Mouse (Mus musculus): ENCODE results near the gene Aqp2. TPM values are rescaled to one million over a fixed set of nuclear protein-coding genes. Genes with fewer than 3 reads are reported as not detected.

Gene Aqp2
- polyA plus RNA-seq, 1 experiment from 2014 or later: not detected

DNA sequence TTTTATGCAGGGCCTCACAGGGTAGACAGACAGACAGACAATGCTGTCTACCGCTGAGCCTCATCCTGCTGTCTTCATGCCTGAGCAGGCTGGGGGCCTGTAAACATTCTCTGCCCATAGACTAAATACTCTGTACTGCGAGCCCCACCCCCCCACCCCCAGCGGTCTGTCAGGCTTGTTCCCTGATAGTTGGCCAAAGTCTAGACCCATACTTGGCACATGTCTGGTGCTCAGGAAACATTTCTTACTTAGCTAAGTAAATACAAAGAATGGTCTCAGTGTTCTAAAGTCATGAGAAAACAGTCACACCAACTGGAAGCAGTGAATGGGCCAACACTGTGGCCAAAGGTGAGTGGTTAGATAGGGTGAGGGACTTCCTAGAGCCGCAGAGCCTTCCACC, 11.5 kb upstream of the Aqp2 start:
- no peak for ATAC-seq (ENCODE audit: insufficient number of reproducible peaks, insufficient read depth, low FRiP score, low TSS enrichment, low read depth)
- Histone ChIP-seq H3K27ac (no peak overlapping the region), H3K4me3 (no peak overlapping the region), H3K27me3 (peaks cover 5% of the 10 kb centered on the region), H3K4me1 (peaks cover 6% of the 10 kb centered on the region; the same call in 1 of the 2 replicates), H3K4me2 (no peak overlapping the region), H3K9me3 (no peaks in the 10 kb centered on the region), H3K9ac (no peak overlapping the region), H3K36me3 (no peaks in the 10 kb centered on the region)
- 77% methylated on average over 4 of the region's 4 CpGs for WGBS

DNA sequence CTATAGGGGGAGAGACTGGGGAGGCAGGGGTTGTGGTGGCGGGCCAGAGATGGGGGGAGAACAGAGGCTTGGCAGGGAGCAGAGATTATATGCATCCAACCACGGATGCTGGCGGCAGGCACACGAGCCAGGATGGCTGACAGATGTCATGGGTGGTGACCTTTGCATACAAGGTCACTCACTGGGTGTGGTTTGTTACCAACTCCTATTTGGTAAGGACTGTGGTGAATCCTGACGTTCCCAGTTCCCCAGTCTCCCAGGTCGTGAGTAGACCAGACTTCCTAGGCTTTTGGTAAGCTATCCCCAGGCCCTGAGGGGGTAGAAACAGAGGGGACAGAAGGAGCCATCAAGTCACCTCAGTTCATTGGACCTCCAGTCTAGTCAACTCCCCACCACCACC, 10.2 kb upstream of the Aqp2 start:
- H3K4me1 ChIP-seq: peaks cover 6% of the 10 kb centered on the region; the same call in 1 of the 2 replicates
- no peaks in the 10 kb centered on the region for H3K36me3 ChIP-seq
- peaks cover 5% of the 10 kb centered on the region for H3K27me3 ChIP-seq
- H3K4me3 ChIP-seq: no peak overlapping the region
- H3K27ac ChIP-seq: no peak overlapping the region
- no peak overlapping the region for H3K9ac ChIP-seq
- H3K4me2 ChIP-seq: no peak overlapping the region
- 46% methylated on average over 6 of the region's 6 CpGs for WGBS
- no peaks in the 10 kb centered on the region for H3K9me3 ChIP-seq
- no peak for ATAC-seq (ENCODE audit: insufficient number of reproducible peaks, insufficient read depth, low FRiP score, low TSS enrichment, low read depth)

- Histone ChIP-seq H3K4me2 (no peak overlapping the region), H3K27me3 (peaks cover 7% of the 10 kb centered on the region), H3K9me3 (no peaks in the 10 kb centered on the region), H3K27ac (no peak overlapping the region), H3K4me3 (no peak overlapping the region), H3K9ac (no peak overlapping the region), H3K36me3 (no peaks in the 10 kb centered on the region), H3K4me1 (peaks cover 2% of the 10 kb centered on the region; the same call in 1 of the 2 replicates)
- 78% methylated on average over 10 of the region's 10 CpGs for WGBS
- ATAC-seq (ENCODE audit: insufficient number of reproducible peaks, insufficient read depth, low FRiP score, low TSS enrichment, low read depth): no peak
Observed at GRCm38 (mm10) chr15:99569123-99569522, 9.7 kb upstream of the Aqp2 start.

- no peak overlapping the region for H3K27ac ChIP-seq
- no peak for ATAC-seq (ENCODE audit: insufficient number of reproducible peaks, insufficient read depth, low FRiP score, low TSS enrichment, low read depth)
- WGBS: 3% methylated on average over 53 of the region's 54 CpGs
- H3K4me1 ChIP-seq: peaks cover 22% of the 10 kb centered on the region
- H3K27me3 ChIP-seq: peaks cover 97% of the 10 kb centered on the region
- H3K9ac ChIP-seq: peak overlapping the region; percentile 64
- no peaks in the 10 kb centered on the region for H3K36me3 ChIP-seq
- no peaks in the 10 kb centered on the region for H3K9me3 ChIP-seq
- peak overlapping the region; percentile 61 for H3K4me2 ChIP-seq
- H3K4me3 ChIP-seq: peak overlapping the region; percentile 38
Observed at GRCm38 (mm10) chr15:99583463-99584344, 4.8 kb downstream of the Aqp2 start.

GRCm38 (mm10) chr15:99584407-99585202, 5.8 kb downstream of the Aqp2 start:
- Histone ChIP-seq H3K4me3 (peak overlapping the region; percentile 38), H3K9ac (no peak overlapping the region; the same call in 1 of the 2 replicates), H3K4me1 (peaks cover 22% of the 10 kb centered on the region), H3K4me2 (peak overlapping the region; percentile 61), H3K36me3 (no peaks in the 10 kb centered on the region), H3K9me3 (no peaks in the 10 kb centered on the region), H3K27me3 (peaks cover 100% of the 10 kb centered on the region), H3K27ac (no peak overlapping the region)
- no peak for ATAC-seq (ENCODE audit: insufficient number of reproducible peaks, insufficient read depth, low FRiP score, low TSS enrichment, low read depth)
- WGBS: under 1% methylated on average over 24 of the region's 24 CpGs

DNA sequence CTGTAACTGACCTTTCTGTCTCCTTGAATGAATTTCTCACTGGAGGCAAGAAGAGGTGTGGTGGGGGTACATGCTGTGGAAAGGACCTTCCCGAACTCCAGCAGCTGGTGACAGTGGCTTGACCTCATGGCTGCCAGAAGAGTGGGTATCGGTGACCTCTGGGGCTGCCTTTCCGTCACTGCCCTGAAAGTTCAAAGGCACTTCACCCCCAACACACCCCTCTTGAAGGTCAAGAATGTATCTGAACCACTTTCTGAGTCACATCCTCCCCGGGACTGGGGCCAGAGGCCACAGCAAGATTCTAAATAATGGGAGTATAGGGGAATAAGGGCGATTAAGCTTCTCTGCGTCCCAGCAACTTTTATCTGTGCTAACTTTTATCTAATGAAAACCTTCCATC, 6.9 kb downstream of the Aqp2 start:
- Histone ChIP-seq H3K9ac (no peak overlapping the region), H3K27me3 (peaks cover 100% of the 10 kb centered on the region), H3K4me2 (no peak overlapping the region), H3K4me1 (peaks cover 28% of the 10 kb centered on the region), H3K36me3 (no peaks in the 10 kb centered on the region), H3K27ac (no peak overlapping the region), H3K9me3 (no peaks in the 10 kb centered on the region), H3K4me3 (no peak overlapping the region)
- no peak for ATAC-seq (ENCODE audit: insufficient number of reproducible peaks, insufficient read depth, low FRiP score, low TSS enrichment, low read depth)
- WGBS: 66% methylated on average over 6 of the region's 6 CpGs

- Histone ChIP-seq H3K27ac (no peak overlapping the region), H3K9ac (no peak overlapping the region), H3K4me3 (no peak overlapping the region), H3K9me3 (no peaks in the 10 kb centered on the region), H3K36me3 (no peaks in the 10 kb centered on the region), H3K4me2 (no peak overlapping the region), H3K4me1 (peaks cover 32% of the 10 kb centered on the region), H3K27me3 (peaks cover 100% of the 10 kb centered on the region)
- 93% methylated on average over 3 of the region's 3 CpGs for WGBS
- ATAC-seq (ENCODE audit: insufficient number of reproducible peaks, insufficient read depth, low FRiP score, low TSS enrichment, low read depth): no peak
Observed at GRCm38 (mm10) chr15:99586525-99586924, 7.7 kb downstream of the Aqp2 start.

DNA sequence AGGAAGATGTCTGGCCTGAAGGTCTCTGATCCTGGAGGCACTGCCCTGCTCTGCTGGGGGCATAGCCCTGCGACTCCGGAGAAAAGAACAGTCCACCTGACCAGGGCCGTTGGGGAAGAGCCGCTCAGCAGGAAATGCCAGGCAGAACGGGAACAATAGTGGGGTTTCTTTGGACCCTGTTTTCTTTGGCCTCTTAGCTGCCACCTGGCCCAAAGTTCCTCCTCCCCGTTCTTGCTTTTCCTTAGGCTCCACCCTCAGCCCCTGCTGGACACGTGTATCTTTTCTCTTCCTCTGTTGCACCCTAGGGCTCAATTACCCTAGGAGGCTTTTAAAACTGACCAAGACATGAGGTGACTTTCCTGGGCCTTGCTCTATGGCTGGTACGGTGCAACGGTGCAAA, 10.4 kb downstream of the Aqp2 start:
- ATAC-seq (ENCODE audit: insufficient number of reproducible peaks, insufficient read depth, low FRiP score, low TSS enrichment, low read depth): no peak
- Histone ChIP-seq H3K9me3 (no peaks in the 10 kb centered on the region), H3K36me3 (no peaks in the 10 kb centered on the region), H3K27me3 (peaks cover 100% of the 10 kb centered on the region), H3K4me1 (peaks cover 21% of the 10 kb centered on the region), H3K4me3 (no peak overlapping the region), H3K4me2 (no peak overlapping the region), H3K27ac (no peak overlapping the region), H3K9ac (no peak overlapping the region)
- WGBS: under 1% methylated on average over 9 of the region's 9 CpGs

DNA sequence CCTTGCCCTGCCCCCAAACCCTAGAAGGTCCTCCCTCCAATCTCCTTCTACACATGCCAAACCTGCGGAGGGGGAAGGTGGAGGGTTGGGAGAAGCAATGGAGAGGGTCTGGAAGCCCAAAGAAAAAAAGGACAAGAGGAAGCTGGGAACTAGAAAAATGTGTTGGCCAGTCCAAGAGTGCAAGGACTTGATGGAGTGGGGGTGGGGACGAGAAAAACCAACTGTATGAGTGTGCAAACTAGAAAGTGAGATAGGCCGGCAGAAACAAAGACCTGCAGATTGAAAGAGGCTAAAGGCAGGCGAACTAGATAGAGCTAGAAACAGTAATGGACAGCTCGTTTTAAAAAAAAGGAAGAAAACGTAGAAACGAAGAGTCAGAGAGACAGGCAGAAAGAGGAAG, 10.8 kb downstream of the Aqp2 start:
- Histone ChIP-seq H3K4me2 (no peak overlapping the region), H3K4me1 (peaks cover 16% of the 10 kb centered on the region)

DNA sequence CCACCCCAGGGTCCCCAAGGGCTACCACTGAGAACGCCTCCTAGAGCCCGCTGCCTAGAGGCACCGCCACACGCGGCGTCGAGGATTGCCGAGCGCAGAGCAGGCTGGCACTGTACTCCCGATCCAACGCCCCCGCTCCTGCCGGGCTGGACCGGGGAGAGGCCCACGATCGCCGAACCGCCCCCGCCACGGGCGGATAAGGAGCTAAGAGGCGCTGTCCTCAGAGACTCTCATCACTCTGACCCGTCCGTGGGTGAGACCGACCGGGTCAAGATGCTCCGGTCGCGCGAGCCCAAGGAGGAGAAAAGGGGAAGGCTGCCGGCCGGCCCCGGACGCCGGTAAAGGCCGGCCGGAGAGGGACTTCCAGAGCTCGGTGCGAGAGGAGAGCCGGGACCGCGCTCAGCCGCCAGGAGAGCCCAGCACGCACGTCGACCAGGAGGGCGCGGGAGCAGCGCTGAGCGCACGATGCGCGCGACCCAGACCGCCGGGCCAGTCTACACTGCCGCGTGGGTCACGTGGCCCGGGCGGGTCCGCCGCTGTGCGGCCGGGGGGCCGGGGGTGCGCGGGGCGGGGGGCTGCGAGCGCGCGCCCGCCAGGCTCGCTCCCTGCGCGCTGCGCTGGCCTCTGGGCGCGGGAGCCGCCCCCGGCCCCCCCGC, 11.7 kb downstream of the Aqp2 start, which contains the start of gene Aqp5:
Aqp5 (plus strand) TSS at position 354 of the 656 bp plus-strand sequence.
- peaks cover 10% of the 10 kb centered on the region; the same call in 1 of the 2 replicates for H3K4me1 ChIP-seq
- ATAC-seq (ENCODE audit: insufficient number of reproducible peaks, insufficient read depth, low FRiP score, low TSS enrichment, low read depth): peak; percentile 16; the same call in 1 of the 2 replicates
- H3K36me3 ChIP-seq: no peaks in the 10 kb centered on the region
- H3K27ac ChIP-seq: no peak within 1 kb of the TSS
- H3K9me3 ChIP-seq: no peaks in the 10 kb centered on the region
- H3K27me3 ChIP-seq: peaks cover 100% of the 10 kb centered on the region
- H3K4me2 ChIP-seq: peak within 1 kb of the TSS; percentile 71
- H3K9ac ChIP-seq: peak within 1 kb of the TSS; percentile 58
- H3K4me3 ChIP-seq: peak within 1 kb of the TSS; percentile 47
- WGBS: under 1% methylated on average over 56 of the region's 83 CpGs

More for the DNA sequence above, 10.8 kb downstream of the Aqp2 start:
- no peak overlapping the region for H3K9ac ChIP-seq
- H3K27ac ChIP-seq: no peak overlapping the region
- ATAC-seq (ENCODE audit: insufficient number of reproducible peaks, insufficient read depth, low FRiP score, low TSS enrichment, low read depth): no peak
- H3K27me3 ChIP-seq: peaks cover 100% of the 10 kb centered on the region
- peak overlapping the region; percentile 47; the same call in 1 of the 2 replicates for H3K4me3 ChIP-seq
- H3K9me3 ChIP-seq: no peaks in the 10 kb centered on the region
- H3K36me3 ChIP-seq: no peaks in the 10 kb centered on the region
- 18% methylated on average over 7 of the region's 7 CpGs for WGBS

DNA sequence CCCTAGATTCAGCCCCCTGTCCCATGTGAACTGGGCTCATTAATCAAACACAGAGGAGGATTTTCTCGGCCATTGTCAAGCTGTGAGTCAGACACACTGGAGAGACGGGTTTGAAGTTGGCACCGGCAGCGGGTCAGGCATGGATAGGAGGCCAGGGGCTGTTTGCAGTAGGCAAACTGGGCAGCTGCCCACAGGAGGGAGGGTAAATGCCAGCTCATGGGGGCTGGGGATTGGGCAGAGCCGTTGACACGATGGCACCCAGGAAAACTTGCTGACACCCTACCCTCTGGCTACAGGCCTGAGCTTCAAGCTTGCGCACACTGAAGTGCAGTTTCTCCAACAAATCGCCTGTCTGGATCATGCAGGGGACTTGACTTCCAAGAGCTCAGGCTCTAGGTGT, 13.3 kb downstream of the Aqp2 start:
- no peak for ATAC-seq (ENCODE audit: insufficient number of reproducible peaks, insufficient read depth, low FRiP score, low TSS enrichment, low read depth)
- Histone ChIP-seq H3K27ac (no peak overlapping the region), H3K9ac (no peak overlapping the region), H3K27me3 (peaks cover 98% of the 10 kb centered on the region), H3K4me1 (peaks cover 10% of the 10 kb centered on the region; the same call in 1 of the 2 replicates), H3K9me3 (no peaks in the 10 kb centered on the region), H3K36me3 (no peaks in the 10 kb centered on the region), H3K4me3 (no peak overlapping the region), H3K4me2 (no peak overlapping the region)
- 72% methylated on average over 8 of the region's 8 CpGs for WGBS

Data from embryonic facial prominence, embryonic 13.5 days (tissue).